22 mouse cellular contexts compared by ENCODE assay signal in the genomic region with DNA sequence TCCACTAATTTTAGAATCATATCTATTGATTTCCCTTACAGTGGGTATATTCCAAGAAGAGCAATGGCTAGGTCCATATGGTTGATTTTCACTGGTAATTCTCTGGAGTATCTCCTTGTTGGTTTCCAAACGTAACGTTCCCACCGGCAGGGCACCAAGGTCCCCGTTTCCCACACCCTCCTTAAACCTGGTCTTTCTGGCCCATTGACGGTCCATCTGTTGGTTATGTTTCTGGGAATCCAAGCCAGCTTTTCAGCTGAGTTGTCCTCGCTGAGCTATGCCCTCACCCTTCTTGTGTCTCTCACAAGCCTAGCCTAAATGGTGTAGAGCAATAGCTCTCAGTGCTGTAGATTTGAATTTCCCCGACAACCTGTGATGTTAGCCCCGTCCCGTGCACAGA.
"Had no signal": no experiment of that assay in that cellular context is flagged by ENCODE, and none has a peak within 500 bp of the region (broad histone marks: within the 10 kb centered on the region; RNA-seq: fewer than 3 reads in every experiment).

No protein-coding gene starts in this region.

- H3K27me3 ChIP-seq: hindbrain, embryonic 12.5 days; intestine, embryonic 15.5 days; limb, embryonic 12.5 days; liver, embryonic 13.5 days; liver, embryonic 15.5 days had no signal

- DNase-seq: gastrocnemius, adult 2 months; gastrocnemius, postnatal 10 days; gastrocnemius, postnatal 25 days; heart, postnatal 10 days; heart, postnatal 4 days; liver; liver, embryonic 13.5 days; liver, postnatal 0 days had no signal

- H3K4me2 ChIP-seq: heart, embryonic 12.5 days; hindbrain, embryonic 12.5 days; hindbrain, embryonic 14.5 days; intestine, embryonic 15.5 days; limb, embryonic 12.5 days; liver, embryonic 11.5 days; liver, embryonic 13.5 days; liver, embryonic 15.5 days had no signal

- H3K9me3 ChIP-seq: heart, embryonic 10.5 days; heart, embryonic 12.5 days; hindbrain, embryonic 10.5 days; hindbrain, embryonic 12.5 days; intestine, embryonic 15.5 days; limb, embryonic 10.5 days; limb, embryonic 12.5 days; liver, embryonic 13.5 days; liver, embryonic 15.5 days had no signal

- H3K9ac ChIP-seq: heart, embryonic 12.5 days; hindbrain, embryonic 12.5 days; hindbrain, embryonic 14.5 days; intestine, embryonic 15.5 days; limb, embryonic 12.5 days; liver, embryonic 13.5 days; liver, embryonic 15.5 days; liver, postnatal 0 days had no signal

- ATAC-seq: hindbrain, embryonic 16.5 days; inflammation-experienced regulatory T-cells, adult 6 months; intestine, embryonic 15.5 days; intestine, postnatal 0 days; liver, postnatal 0 days had no signal

- H3K4me1 ChIP-seq: hindbrain, embryonic 10.5 days; hindbrain, embryonic 12.5 days; limb, embryonic 12.5 days; liver, embryonic 13.5 days; liver, embryonic 15.5 days had no signal

- H3K4me3 ChIP-seq: gastrocnemius, adult 2 months; heart, embryonic 10.5 days; heart, embryonic 12.5 days; hindbrain, embryonic 10.5 days; hindbrain, embryonic 12.5 days; intestine, embryonic 15.5 days; layer of hippocampus, adult 2 months; limb, embryonic 10.5 days; limb, embryonic 12.5 days; liver, embryonic 13.5 days; liver, embryonic 15.5 days had no signal

- H3K27ac ChIP-seq: gastrocnemius, adult 2 months; heart, embryonic 10.5 days; hindbrain, embryonic 10.5 days; hindbrain, embryonic 12.5 days; hindbrain, embryonic 14.5 days; intestine, embryonic 15.5 days; layer of hippocampus, adult 2 months; limb, embryonic 10.5 days; limb, embryonic 12.5 days; liver, embryonic 13.5 days; liver, embryonic 15.5 days had no signal

- H3K36me3 ChIP-seq: heart, embryonic 10.5 days; heart, embryonic 12.5 days; hindbrain, embryonic 10.5 days; hindbrain, embryonic 12.5 days; intestine, embryonic 15.5 days; limb, embryonic 10.5 days; limb, embryonic 12.5 days; liver, embryonic 13.5 days; liver, embryonic 15.5 days had no signal
